Mouse (Mus musculus) bone marrow, adult 2 months (tissue): ENCODE results near the gene 1700016K19Rik.

Experiments
- CTCF ChIP-seq: fragments of 200-500 bp; IDR thresholded peaks from 2 replicates; pipeline ENCODE4 v1.5.1; 2011; ENCODE audit warnings: low read length, control low read depth; ENCODE audit not compliant: control insufficient read depth, insufficient read depth
- POLR2A ChIP-seq: fragments of 200-500 bp; IDR thresholded peaks from 2 replicates; pipeline ENCODE4 v1.6.1; 2011; ENCODE audit warnings: low read depth, mild to moderate bottlenecking, control low read depth, low read length, borderline replicate concordance; ENCODE audit not compliant: control insufficient read depth

- no peak for TF ChIP-seq CTCF
- no peak for TF ChIP-seq POLR2A
Measured at GRCm38 (mm10) chr11:75968761-75969160, 31.0 kb upstream of the 1700016K19Rik start.
